Mouse (Mus musculus): ENCODE data around the gene Pacrg.

GRCm38 (mm10) chr17:10614696-10615095, 225.4 kb downstream of the Pacrg start:
- TF ChIP-seq POLR2A (IDR thresholded peaks at IDR 0.05; ENCODE audit: control insufficient read depth in 1 of 2, insufficient read depth in 1 of 2, low read depth in 1 of 2, low read length in 2 of 2, poor library complexity in 1 of 2), result no peak
- TF ChIP-seq SMC3 (IDR thresholded peaks at IDR 0.05; ENCODE audit: low read depth, low read length), result no peak
- no peak for TF ChIP-seq CHD2 (IDR thresholded peaks at IDR 0.05; ENCODE audit: low read length)
- no peak for TF ChIP-seq CTCF (IDR thresholded peaks at IDR 0.05 in 2 of 3, conservative IDR thresholded peaks at IDR 0.05 in 1 of 3; ENCODE audit: control insufficient read depth in 1 of 3, insufficient read depth in 1 of 3, low read depth in 2 of 3, low read length in 3 of 3, poor library complexity in 1 of 3, severe bottlenecking in 1 of 3)
- TF ChIP-seq MYC (IDR thresholded peaks at IDR 0.05; ENCODE audit: low read depth, low read length), result no peak
- TF ChIP-seq JUND (IDR thresholded peaks at IDR 0.05; ENCODE audit: low read depth, low read length), result no peak

Measured in MEL (cell line).